9 mouse cellular contexts compared by ENCODE assay signal in genomic region chr2:11429538-11429937, GRCm38 (mm10).
A peak's percentile ranks its signal among the peaks of the same experiment; 100 is the strongest.
DNase-seq lines count a peak whose midpoint lies in the region; ATAC-seq lines count a peak whose summit lies in the region.
"Had no signal": no experiment of that assay in that cellular context is flagged by ENCODE, and none has a peak within 500 bp of the region (broad histone marks: within the 10 kb centered on the region; RNA-seq: fewer than 3 reads in every experiment).

No protein-coding gene starts in this region.

- no peak overlapping the region for H3K9ac ChIP-seq in midbrain, embryonic 11.5 days (ENCODE audit: low read length)
- H3K9ac ChIP-seq in midbrain, embryonic 16.5 days (ENCODE audit: low read depth, low read length): no peak overlapping the region
- no peak overlapping the region for H3K9ac ChIP-seq in forebrain, embryonic 12.5 days
- no peak overlapping the region for H3K9ac ChIP-seq in heart, embryonic 14.5 days (ENCODE audit: low read length)
- no peak overlapping the region for H3K9ac ChIP-seq in liver, embryonic 12.5 days

- H3K9me3 ChIP-seq in midbrain, embryonic 11.5 days (ENCODE audit: control insufficient read depth, low read length): no peaks in the 10 kb centered on the region
- H3K9me3 ChIP-seq in midbrain, embryonic 16.5 days (replicated peaks; ENCODE audit: control insufficient read depth, low read length, poor library complexity, severe bottlenecking): no peaks in the 10 kb centered on the region
- no peaks in the 10 kb centered on the region for H3K9me3 ChIP-seq in forebrain, embryonic 12.5 days
- no peaks in the 10 kb centered on the region for H3K9me3 ChIP-seq in heart, embryonic 14.5 days (ENCODE audit: control insufficient read depth, low read length)
- H3K9me3 ChIP-seq in liver, embryonic 12.5 days (replicated peaks): no peaks in the 10 kb centered on the region
- H3K9me3 ChIP-seq: G1E had no signal

- no peak overlapping the region for H3K27ac ChIP-seq in midbrain, embryonic 11.5 days (ENCODE audit: low read depth, low read length)
- no peak overlapping the region for H3K27ac ChIP-seq in midbrain, embryonic 16.5 days (ENCODE audit: low read length)
- no peak overlapping the region for H3K27ac ChIP-seq in forebrain, embryonic 12.5 days
- H3K27ac ChIP-seq in heart, embryonic 14.5 days (replicated peaks in 1 of 2; ENCODE audit: control insufficient read depth in 1 of 2, insufficient read depth in 1 of 2, low read depth in 2 of 2, low read length in 2 of 2): peak overlapping the region; percentile 43 to 58; a peak in 2 of 4 replicates
- H3K27ac ChIP-seq in liver, embryonic 12.5 days: no peak overlapping the region

- H3K36me3 ChIP-seq in midbrain, embryonic 11.5 days (ENCODE audit: control insufficient read depth, insufficient read depth, low read length): no peaks in the 10 kb centered on the region
- H3K36me3 ChIP-seq in midbrain, embryonic 16.5 days (ENCODE audit: control insufficient read depth, insufficient read depth, low read length): no peaks in the 10 kb centered on the region
- no peaks in the 10 kb centered on the region for H3K36me3 ChIP-seq in forebrain, embryonic 12.5 days (replicated peaks)
- no peaks in the 10 kb centered on the region for H3K36me3 ChIP-seq in heart, embryonic 14.5 days (ENCODE audit: control insufficient read depth, insufficient read depth, low read length)
- H3K36me3 ChIP-seq in liver, embryonic 12.5 days: no peaks in the 10 kb centered on the region
- H3K36me3 ChIP-seq: G1E had no signal

- no peak for DNase-seq in midbrain, embryonic 11.5 days (ENCODE audit: low spot score, missing footprints)
- peak; percentile 81 for DNase-seq in kidney, postnatal 14 days
- peak; percentile 34 for DNase-seq in neural tube, embryonic 10.5 days (ENCODE audit: extremely low spot score, low spot score)
- DNase-seq in thymus, postnatal 14 days: peak; percentile 13

- no peaks in the 10 kb centered on the region for H3K27me3 ChIP-seq in midbrain, embryonic 11.5 days (ENCODE audit: control insufficient read depth, insufficient read depth, low read length)
- H3K27me3 ChIP-seq in midbrain, embryonic 16.5 days (ENCODE audit: control insufficient read depth, insufficient read depth, low read depth, low read length): no peaks in the 10 kb centered on the region
- no peaks in the 10 kb centered on the region for H3K27me3 ChIP-seq in forebrain, embryonic 12.5 days
- H3K27me3 ChIP-seq in heart, embryonic 14.5 days (ENCODE audit: control insufficient read depth, insufficient read depth, low read length): no peaks in the 10 kb centered on the region
- H3K27me3 ChIP-seq in liver, embryonic 12.5 days (replicated peaks): no peaks in the 10 kb centered on the region

- no peaks in the 10 kb centered on the region for H3K4me1 ChIP-seq in midbrain, embryonic 11.5 days (ENCODE audit: control insufficient read depth, insufficient read depth, low read length)
- no peaks in the 10 kb centered on the region for H3K4me1 ChIP-seq in midbrain, embryonic 16.5 days (ENCODE audit: control insufficient read depth, insufficient read depth, low read length)
- H3K4me1 ChIP-seq in forebrain, embryonic 12.5 days: no peaks in the 10 kb centered on the region
- H3K4me1 ChIP-seq in heart, embryonic 14.5 days (ENCODE audit: control insufficient read depth in 2 of 2, insufficient read depth in 2 of 2, low read length in 2 of 2): peaks cover 8 to 18% of the 10 kb centered on the region in 2 experiments
- peaks cover 56% of the 10 kb centered on the region for H3K4me1 ChIP-seq in liver, embryonic 12.5 days

- no peak overlapping the region for H3K4me2 ChIP-seq in midbrain, embryonic 11.5 days
- no peak overlapping the region for H3K4me2 ChIP-seq in midbrain, embryonic 16.5 days (ENCODE audit: low read length)
- H3K4me2 ChIP-seq in forebrain, embryonic 12.5 days: no peak overlapping the region
- no peak overlapping the region for H3K4me2 ChIP-seq in heart, embryonic 14.5 days (ENCODE audit: low read length)
- H3K4me2 ChIP-seq in liver, embryonic 12.5 days: no peak overlapping the region

- 66% methylated on average over 3 of the region's 3 CpGs for WGBS in midbrain, embryonic 11.5 days
- WGBS in midbrain, embryonic 16.5 days: 39% methylated on average over 3 of the region's 3 CpGs
- 50% methylated on average over 3 of the region's 3 CpGs for WGBS in forebrain, embryonic 12.5 days
- 5% methylated on average over 3 of the region's 3 CpGs for WGBS in heart, embryonic 14.5 days
- 6% methylated on average over 3 of the region's 3 CpGs for WGBS in liver, embryonic 12.5 days (ENCODE audit: insufficient replicate concordance)

- ATAC-seq in midbrain, embryonic 11.5 days (ENCODE audit: low FRiP score): peak; percentile 54; the same call in 1 of the 2 replicates
- ATAC-seq in midbrain, embryonic 16.5 days: no peak
- ATAC-seq in forebrain, embryonic 12.5 days (ENCODE audit: low FRiP score): peak; percentile 30; the same call in 1 of the 2 replicates
- peak; percentile 86 for ATAC-seq in heart, embryonic 14.5 days (ENCODE audit: insufficient number of reproducible peaks, insufficient read depth, low FRiP score, low read depth)
- ATAC-seq in liver, embryonic 12.5 days: peak; percentile 59

- H3K4me3 ChIP-seq in midbrain, embryonic 11.5 days (ENCODE audit: low read depth, low read length): no peak overlapping the region
- H3K4me3 ChIP-seq in midbrain, embryonic 16.5 days (ENCODE audit: low read depth, low read length): no peak overlapping the region
- no peak overlapping the region for H3K4me3 ChIP-seq in forebrain, embryonic 12.5 days (replicated peaks)
- H3K4me3 ChIP-seq in heart, embryonic 14.5 days (ENCODE audit: control insufficient read depth in 1 of 2, insufficient read depth in 1 of 2, low read depth in 1 of 2, low read length in 2 of 2): no peak overlapping the region
- no peak overlapping the region for H3K4me3 ChIP-seq in liver, embryonic 12.5 days

Comparison
In these comparisons a context has a peak if more than half of its experiments do, and no peak if none do; other contexts are left out.
1. H3K27ac ChIP-seq: peak in heart, embryonic 14.5 days (2 of 2); none in midbrain, embryonic 11.5 days (single experiment), midbrain, embryonic 16.5 days (single experiment), forebrain, embryonic 12.5 days (single experiment) and liver, embryonic 12.5 days (single experiment).